Mouse (Mus musculus): ENCODE data around the gene Cdkl4. TPM values are rescaled to one million over a fixed set of nuclear protein-coding genes. Genes with fewer than 3 reads are reported as not detected.
A peak's percentile ranks its signal among the peaks of the same experiment; 100 is the strongest.

The Cdkl4 gene
- total and polyA plus RNA-seq, 3 experiments, result 0.05 to 0.75 TPM; not detected in 1

DNA sequence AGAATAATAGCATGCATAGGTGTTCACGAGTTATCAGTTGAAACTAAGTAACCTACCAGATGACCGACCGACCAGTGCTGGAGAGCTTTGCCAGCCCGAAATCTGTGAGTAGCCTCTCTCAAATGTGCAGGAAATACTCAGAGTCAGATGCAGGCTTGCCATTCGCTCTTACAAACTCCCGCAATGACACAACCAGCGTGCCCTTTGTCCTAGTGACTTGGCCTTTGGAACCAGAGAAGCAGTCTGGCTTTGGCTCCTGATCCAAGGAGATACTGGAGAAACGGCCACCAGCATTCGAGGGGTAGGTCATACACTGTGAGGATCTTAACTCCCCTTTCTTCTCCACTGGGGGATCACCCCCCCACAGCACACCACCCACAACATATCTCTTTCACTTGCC, 61.7 kb downstream of the Cdkl4 start:
- H3K4me1 ChIP-seq (ENCODE audit: insufficient read depth, low read depth, low read length), result peaks cover 29% of the 10 kb centered on the region
- ATAC-seq (ENCODE audit: extremely low read depth, insufficient number of reproducible peaks, low FRiP score, poor library complexity, severe bottlenecking) (no peak), DNase-seq (ENCODE audit: low spot score) (no peak)
- H3K4me3 ChIP-seq (ENCODE audit: low read depth, low read length), result no peak overlapping the region
- peaks cover 2% of the 10 kb centered on the region; the same call in 1 of the 2 replicates for H3K27me3 ChIP-seq (ENCODE audit: insufficient read depth, low read length)
- no peaks in the 10 kb centered on the region for H3K9me3 ChIP-seq (replicated peaks)
- no peaks in the 10 kb centered on the region for H3K36me3 ChIP-seq (replicated peaks)
- TF ChIP-seq CTCF (IDR thresholded peaks at IDR 0.05; ENCODE audit: low read depth, low read length) (no peak), TAL1 (conservative IDR thresholded peaks at IDR 0.05; ENCODE audit: low read depth, low read length) (no peak), POLR2AphosphoS5 (IDR thresholded peaks at IDR 0.05; ENCODE audit: insufficient replicate concordance, low read depth, low read length) (no peak), GATA1 (IDR thresholded peaks at IDR 0.05; ENCODE audit: borderline replicate concordance, low read length) (no peak), GATA2 (IDR thresholded peaks at IDR 0.05; ENCODE audit: borderline replicate concordance, low read depth, low read length) (no peak)

DNA sequence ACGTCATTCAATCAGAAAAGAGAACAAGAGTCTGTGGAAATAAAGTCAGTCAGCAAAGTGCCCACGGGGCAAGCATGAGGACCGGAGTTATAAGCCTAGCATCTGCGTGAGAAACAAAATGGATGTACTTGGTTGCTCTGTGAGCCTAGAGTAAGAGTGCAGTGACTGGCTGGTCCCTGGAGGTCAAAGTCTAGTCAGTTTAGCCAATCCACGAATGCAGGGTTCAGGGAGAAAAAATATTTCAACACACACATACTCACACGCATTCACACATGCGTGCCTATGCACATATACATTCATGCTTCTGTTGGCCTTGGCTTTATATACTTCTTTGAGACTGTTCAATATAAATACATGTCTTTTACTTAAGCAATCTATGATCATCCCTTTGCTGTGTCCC, 62.1 kb downstream of the Cdkl4 start:
- ATAC-seq (ENCODE audit: extremely low read depth, insufficient number of reproducible peaks, low FRiP score, poor library complexity, severe bottlenecking) (no peak), DNase-seq (ENCODE audit: low spot score) (no peak)
- Histone ChIP-seq H3K9me3 (replicated peaks) (no peaks in the 10 kb centered on the region), H3K27me3 (ENCODE audit: insufficient read depth, low read length) (peaks cover 2% of the 10 kb centered on the region; the same call in 1 of the 2 replicates), H3K36me3 (replicated peaks) (no peaks in the 10 kb centered on the region), H3K4me1 (ENCODE audit: insufficient read depth, low read depth, low read length) (peaks cover 30% of the 10 kb centered on the region), H3K4me3 (ENCODE audit: low read depth, low read length) (no peak overlapping the region)
- TF ChIP-seq TAL1 (conservative IDR thresholded peaks at IDR 0.05; ENCODE audit: low read depth, low read length) (no peak), POLR2AphosphoS5 (IDR thresholded peaks at IDR 0.05; ENCODE audit: insufficient replicate concordance, low read depth, low read length) (no peak), GATA2 (IDR thresholded peaks at IDR 0.05; ENCODE audit: borderline replicate concordance, low read depth, low read length) (no peak), GATA1 (IDR thresholded peaks at IDR 0.05; ENCODE audit: borderline replicate concordance, low read length) (no peak), CTCF (IDR thresholded peaks at IDR 0.05; ENCODE audit: low read depth, low read length) (no peak)

DNA sequence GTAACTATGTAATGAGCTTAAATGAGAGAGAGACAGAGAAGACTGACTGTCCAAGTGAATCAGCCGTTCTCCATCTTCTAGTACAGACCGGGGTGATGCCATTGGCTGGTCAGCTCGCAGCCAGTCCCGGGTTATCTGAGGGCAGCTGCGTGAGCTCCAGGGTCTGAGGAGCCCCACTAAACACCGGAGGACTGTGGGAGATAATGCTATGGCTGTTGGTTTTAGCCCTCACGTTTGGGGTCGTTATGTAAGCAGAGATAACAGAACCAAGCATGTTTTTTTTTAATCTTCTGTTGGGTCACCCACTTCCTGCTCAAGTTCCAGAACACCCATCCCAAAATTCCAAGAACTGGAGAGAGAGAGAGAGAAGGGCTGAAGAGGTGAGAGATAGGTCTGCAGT, 63.8 kb downstream of the Cdkl4 start:
- no peak for TF ChIP-seq POLR2AphosphoS5 (IDR thresholded peaks at IDR 0.05; ENCODE audit: insufficient replicate concordance, low read depth, low read length)
- TF ChIP-seq TAL1 (conservative IDR thresholded peaks at IDR 0.05; ENCODE audit: low read depth, low read length), result no peak
- no peak for DNase-seq (ENCODE audit: low spot score)

GRCm38 (mm10) chr17:80510459-80510855, 67.2 kb downstream of the Cdkl4 start:
- Histone ChIP-seq H3K9me3 (replicated peaks) (no peaks in the 10 kb centered on the region), H3K36me3 (replicated peaks) (no peaks in the 10 kb centered on the region), H3K27me3 (ENCODE audit: insufficient read depth, low read length) (peaks cover 3% of the 10 kb centered on the region; the same call in 1 of the 2 replicates), H3K4me1 (ENCODE audit: insufficient read depth, low read depth, low read length) (peaks cover 33% of the 10 kb centered on the region), H3K4me3 (ENCODE audit: low read depth, low read length) (no peak overlapping the region)
- ATAC-seq (ENCODE audit: extremely low read depth, insufficient number of reproducible peaks, low FRiP score, poor library complexity, severe bottlenecking) (no peak), DNase-seq (ENCODE audit: low spot score) (no peak)
- TF ChIP-seq POLR2AphosphoS5 (IDR thresholded peaks at IDR 0.05; ENCODE audit: insufficient replicate concordance, low read depth, low read length), result no peak
- TF ChIP-seq GATA2 (IDR thresholded peaks at IDR 0.05; ENCODE audit: borderline replicate concordance, low read depth, low read length), result no peak
- TF ChIP-seq TAL1 (conservative IDR thresholded peaks at IDR 0.05; ENCODE audit: low read depth, low read length), result no peak
- no peak for TF ChIP-seq GATA1 (IDR thresholded peaks at IDR 0.05; ENCODE audit: borderline replicate concordance, low read length)
- TF ChIP-seq CTCF (IDR thresholded peaks at IDR 0.05; ENCODE audit: low read depth, low read length), result no peak

More for the DNA sequence above, 63.8 kb downstream of the Cdkl4 start:
- Histone ChIP-seq H3K9me3 (replicated peaks) (no peaks in the 10 kb centered on the region), H3K4me1 (ENCODE audit: insufficient read depth, low read depth, low read length) (peaks cover 37% of the 10 kb centered on the region), H3K4me3 (ENCODE audit: low read depth, low read length) (no peak overlapping the region; the same call in 1 of the 2 replicates), H3K27me3 (ENCODE audit: insufficient read depth, low read length) (no peaks in the 10 kb centered on the region), H3K36me3 (replicated peaks) (no peaks in the 10 kb centered on the region)
- peak; percentile 68 for ATAC-seq (ENCODE audit: extremely low read depth, insufficient number of reproducible peaks, low FRiP score, poor library complexity, severe bottlenecking)

DNA sequence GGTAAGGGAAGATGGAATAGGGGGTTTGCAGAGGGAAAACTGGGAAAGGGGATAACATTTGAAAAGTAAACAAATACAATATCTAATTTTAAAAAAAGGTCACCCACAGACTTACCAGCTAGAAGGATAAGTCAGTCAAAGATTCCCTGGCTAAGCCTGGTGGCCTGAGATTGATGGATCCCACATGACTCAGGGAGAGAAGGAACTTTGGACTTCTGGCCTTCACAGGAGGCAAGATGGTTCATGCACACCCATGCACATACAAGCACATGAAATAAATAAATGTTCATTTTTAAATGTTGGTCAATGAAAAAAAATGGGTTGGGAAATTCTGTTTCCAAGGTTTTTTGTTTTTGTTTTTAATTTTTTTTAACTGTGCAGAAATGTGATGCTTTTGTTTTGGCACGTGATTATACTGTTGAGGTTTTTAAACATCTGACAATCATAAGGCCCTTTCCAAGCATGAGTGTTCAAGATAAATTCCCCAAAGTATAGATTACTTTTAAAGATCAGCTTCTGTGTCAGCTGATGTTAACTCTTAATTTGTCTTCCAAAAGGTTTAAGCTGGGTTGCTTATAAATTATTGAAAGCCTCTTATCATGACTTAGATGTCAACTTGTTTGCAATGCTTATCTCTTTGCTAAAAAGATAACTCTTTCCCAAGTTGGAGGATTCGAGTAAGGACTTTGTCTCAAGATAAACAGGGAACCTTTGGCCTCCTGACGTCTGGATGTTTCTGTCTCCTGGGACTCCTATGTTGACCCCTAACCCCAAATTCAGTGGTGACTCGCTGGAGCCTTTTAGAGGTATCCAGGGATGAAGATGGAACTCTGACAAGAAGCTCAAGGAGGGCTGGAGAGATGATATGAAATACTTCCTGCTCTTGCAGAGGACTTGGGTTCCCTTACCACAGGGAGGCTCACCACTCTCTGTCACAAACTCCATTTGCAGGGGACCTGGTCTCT, 67.8 kb downstream of the Cdkl4 start:
- Histone ChIP-seq H3K4me1 (ENCODE audit: insufficient read depth, low read depth, low read length) (peaks cover 32% of the 10 kb centered on the region), H3K4me3 (ENCODE audit: low read depth, low read length) (no peak overlapping the region), H3K9me3 (replicated peaks) (no peaks in the 10 kb centered on the region), H3K36me3 (replicated peaks) (no peaks in the 10 kb centered on the region), H3K27me3 (ENCODE audit: insufficient read depth, low read length) (peaks cover 3% of the 10 kb centered on the region; the same call in 1 of the 2 replicates)
- no peak for TF ChIP-seq GATA2 (IDR thresholded peaks at IDR 0.05; ENCODE audit: borderline replicate concordance, low read depth, low read length)
- TF ChIP-seq GATA1 (IDR thresholded peaks at IDR 0.05; ENCODE audit: borderline replicate concordance, low read length), result no peak
- TF ChIP-seq TAL1 (conservative IDR thresholded peaks at IDR 0.05; ENCODE audit: low read depth, low read length), result no peak
- no peak for TF ChIP-seq POLR2AphosphoS5 (IDR thresholded peaks at IDR 0.05; ENCODE audit: insufficient replicate concordance, low read depth, low read length)
- TF ChIP-seq CTCF (IDR thresholded peaks at IDR 0.05; ENCODE audit: low read depth, low read length), result no peak
- DNase-seq (ENCODE audit: low spot score) (no peak), ATAC-seq (ENCODE audit: extremely low read depth, insufficient number of reproducible peaks, low FRiP score, poor library complexity, severe bottlenecking) (peak; percentile 29; the same call in 1 of the 2 replicates)

- DNase-seq (ENCODE audit: low spot score) (no peak), ATAC-seq (ENCODE audit: extremely low read depth, insufficient number of reproducible peaks, low FRiP score, poor library complexity, severe bottlenecking) (no peak)
- Histone ChIP-seq H3K27me3 (ENCODE audit: insufficient read depth, low read length) (peaks cover 3% of the 10 kb centered on the region; the same call in 1 of the 2 replicates), H3K4me1 (ENCODE audit: insufficient read depth, low read depth, low read length) (peaks cover 34% of the 10 kb centered on the region), H3K9me3 (replicated peaks) (no peaks in the 10 kb centered on the region), H3K36me3 (replicated peaks) (no peaks in the 10 kb centered on the region), H3K4me3 (ENCODE audit: low read depth, low read length) (no peak overlapping the region)
- TF ChIP-seq GATA2 (IDR thresholded peaks at IDR 0.05; ENCODE audit: borderline replicate concordance, low read depth, low read length) (no peak), TAL1 (conservative IDR thresholded peaks at IDR 0.05; ENCODE audit: low read depth, low read length) (no peak), CTCF (IDR thresholded peaks at IDR 0.05; ENCODE audit: low read depth, low read length) (no peak), GATA1 (IDR thresholded peaks at IDR 0.05; ENCODE audit: borderline replicate concordance, low read length) (no peak), POLR2AphosphoS5 (IDR thresholded peaks at IDR 0.05; ENCODE audit: insufficient replicate concordance, low read depth, low read length) (no peak)
These were observed 71.8 kb downstream of the Cdkl4 start for GRCm38 (mm10) chr17:80505766-80506165.
